Mouse (Mus musculus) midbrain, embryonic 12.5 days (tissue): ENCODE measurements at regions not wholly inside any gene's neighbourhood (a gene's known extent, or its start where the extent isn't known, plus 50 kb on each side); places are given as distances from the start of the nearest gene placed in this dataset.

ENCODE experiments used
- ATAC-seq: fragments of 200-750 bp; cut with Nextera tagmentation; 2 replicates; pipeline ENCODE4 v1.8.0; 2017; ENCODE audit warnings: low read depth, moderate TSS enrichment, moderate library complexity; ENCODE audit not compliant: low FRiP score
- H3K27ac ChIP-seq: fragments of 300-500 bp; sonication (generic); replicated peaks from 2 replicates; pipeline ENCODE4 v1.5.1; 2016; ENCODE audit warnings: mild to moderate bottlenecking
- H3K27me3 ChIP-seq: fragments of 300-500 bp; sonication (generic); 2 replicates; pipeline ENCODE4 v1.6.1; 2016; ENCODE audit warnings: mild to moderate bottlenecking
- H3K36me3 ChIP-seq: fragments of 300-500 bp; sonication (generic); 2 replicates; pipeline ENCODE4 v1.6.1; 2016
- H3K4me1 ChIP-seq: fragments of 300-500 bp; sonication (generic); 2 replicates; pipeline ENCODE4 v1.6.1; 2016
- H3K4me2 ChIP-seq: fragments of 300-500 bp; sonication (generic); replicated peaks from 2 replicates; pipeline ENCODE4 v1.6.1; 2016; ENCODE audit warnings: mild to moderate bottlenecking, moderate library complexity
- H3K4me3 ChIP-seq: fragments of 300-500 bp; sonication (generic); 2 replicates; pipeline ENCODE4 v1.5.1; 2016; ENCODE audit warnings: mild to moderate bottlenecking
- H3K9ac ChIP-seq: fragments of 300-500 bp; sonication (generic); replicated peaks from 2 replicates; pipeline ENCODE4 v1.6.1; 2016; ENCODE audit warnings: mild to moderate bottlenecking, moderate library complexity
- H3K9me3 ChIP-seq: fragments of 300-500 bp; sonication (generic); 2 replicates; pipeline ENCODE4 v1.6.1; 2016; ENCODE audit warnings: mild to moderate bottlenecking
- WGBS: fragments of 180-500 bp; shearing (Covaris S2); methylation state at CpG from one replicate; pipeline ENCODE4 v1.1.7; 2016; 5-methylcytosine and 5-hydroxymethylcytosine counted together

DNA sequence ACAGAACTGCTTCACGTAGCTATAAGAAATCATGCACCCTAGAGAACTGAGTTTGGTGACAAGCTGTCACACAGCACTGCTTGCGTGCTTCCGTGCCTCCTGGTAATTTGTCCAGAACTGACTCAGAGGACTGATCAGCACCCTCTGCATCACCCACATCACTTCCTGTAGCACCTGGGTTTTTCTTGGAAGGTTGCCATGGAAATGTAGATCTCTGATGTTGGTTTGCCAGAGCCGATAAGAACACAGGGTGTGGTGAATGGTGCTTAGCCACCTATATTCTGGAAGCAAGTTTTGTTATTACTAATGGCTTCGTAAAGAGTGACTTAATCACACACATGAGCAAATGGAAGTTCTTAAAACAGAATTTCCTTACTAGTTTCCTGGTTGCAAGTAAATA is 188.2 kb upstream of the Sema3a start:
- Histone ChIP-seq H3K27me3 (no peaks in the 10 kb centered on the region), H3K9ac (no peak overlapping the region), H3K4me1 (no peaks in the 10 kb centered on the region), H3K9me3 (no peaks in the 10 kb centered on the region), H3K4me2 (no peak overlapping the region), H3K27ac (no peak overlapping the region), H3K4me3 (no peak overlapping the region), H3K36me3 (no peaks in the 10 kb centered on the region)
- 83% methylated on average over 5 of the region's 5 CpGs for WGBS
- no peak for ATAC-seq

DNA sequence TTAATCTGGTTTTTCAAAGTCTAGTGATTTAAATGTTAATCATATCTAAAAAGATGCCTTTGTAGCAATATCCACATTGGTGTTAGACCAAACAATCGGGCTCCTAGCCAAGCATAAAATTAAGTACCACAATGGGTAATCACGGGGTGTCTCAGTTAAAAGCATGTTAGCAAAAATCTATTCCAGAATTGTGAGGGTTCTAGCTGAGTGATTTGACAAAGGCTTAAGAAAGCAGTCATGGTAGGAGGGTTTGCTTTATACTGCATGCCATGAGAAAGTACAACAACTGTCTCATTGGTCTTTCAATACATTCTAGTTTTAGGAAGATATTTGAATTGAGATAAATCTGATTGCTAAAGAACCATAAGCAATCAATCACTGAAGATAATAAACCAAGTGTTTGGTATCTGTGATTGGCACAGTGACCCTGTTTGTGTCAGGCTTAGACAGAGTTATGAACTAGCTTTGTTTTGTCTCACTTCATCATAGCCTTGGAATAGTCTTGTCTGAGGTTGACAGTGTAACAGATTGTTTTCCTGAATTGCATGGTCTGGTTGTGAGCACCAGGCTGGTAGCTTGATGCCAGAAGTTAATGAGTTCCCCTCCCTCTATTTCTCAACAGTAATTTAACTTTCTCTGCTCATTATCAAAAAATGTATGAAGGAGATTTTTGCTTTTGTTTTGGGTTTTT is 186.9 kb upstream of the Sema3a start:
- no peaks in the 10 kb centered on the region for H3K27me3 ChIP-seq
- 33% methylated on average over 2 of the region's 2 CpGs for WGBS
- no peak overlapping the region for H3K27ac ChIP-seq
- H3K9ac ChIP-seq = no peak overlapping the region
- H3K4me2 ChIP-seq = no peak overlapping the region
- no peaks in the 10 kb centered on the region for H3K4me1 ChIP-seq
- H3K9me3 ChIP-seq = no peaks in the 10 kb centered on the region
- ATAC-seq = no peak
- no peaks in the 10 kb centered on the region for H3K36me3 ChIP-seq
- no peak overlapping the region for H3K4me3 ChIP-seq

DNA sequence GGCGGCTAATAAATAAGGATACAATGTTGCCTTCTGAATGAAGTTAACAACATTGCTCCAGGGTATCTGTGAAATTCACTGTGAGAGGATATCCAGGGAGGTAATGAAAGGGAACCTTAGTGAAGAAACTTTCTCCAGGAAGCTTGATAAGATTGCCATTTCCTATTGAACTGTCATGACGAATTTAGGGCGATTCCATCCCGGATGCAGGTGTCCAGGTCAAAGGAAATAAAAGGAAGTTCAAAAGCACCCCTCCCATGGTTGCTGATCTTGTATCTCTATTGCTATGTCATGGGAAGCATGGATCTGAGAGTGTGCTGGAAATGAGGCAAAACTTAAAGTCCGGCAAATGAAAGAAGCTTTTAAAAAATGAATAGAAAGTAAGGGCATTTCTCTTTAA is 180.7 kb upstream of the Sema3a start:
- no peak overlapping the region for H3K4me3 ChIP-seq
- H3K27ac ChIP-seq = no peak overlapping the region
- no peaks in the 10 kb centered on the region for H3K27me3 ChIP-seq
- H3K4me1 ChIP-seq = no peaks in the 10 kb centered on the region
- no peaks in the 10 kb centered on the region for H3K9me3 ChIP-seq
- 80% methylated on average over 5 of the region's 5 CpGs for WGBS
- H3K4me2 ChIP-seq = no peak overlapping the region
- no peak for ATAC-seq
- H3K36me3 ChIP-seq = no peaks in the 10 kb centered on the region
- no peak overlapping the region for H3K9ac ChIP-seq

DNA sequence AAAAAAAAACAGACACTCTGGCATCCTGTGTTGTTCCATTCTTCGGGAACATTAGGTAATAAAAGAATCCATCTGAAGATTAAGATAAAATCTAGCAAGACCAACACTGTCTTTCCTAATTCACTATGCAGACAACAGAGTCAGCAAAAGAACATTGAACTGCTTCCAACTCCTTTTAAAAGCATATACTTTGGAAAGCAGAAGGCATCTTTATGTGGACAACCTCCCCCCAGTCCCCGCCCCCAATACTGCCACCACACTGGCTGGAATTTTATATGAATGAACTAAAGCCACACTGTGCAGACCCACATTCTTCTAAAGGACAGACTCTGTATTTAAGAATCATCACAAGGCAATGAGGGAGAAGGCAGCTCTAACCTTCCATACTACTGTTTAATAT is 176.7 kb upstream of the Sema3a start:
- no peak overlapping the region for H3K9ac ChIP-seq
- no peak overlapping the region for H3K4me2 ChIP-seq
- ATAC-seq = no peak
- 79% methylated on average over 2 of the region's 2 CpGs for WGBS
- H3K4me1 ChIP-seq = no peaks in the 10 kb centered on the region
- H3K9me3 ChIP-seq = no peaks in the 10 kb centered on the region
- H3K27me3 ChIP-seq = no peaks in the 10 kb centered on the region
- H3K27ac ChIP-seq = no peak overlapping the region
- no peaks in the 10 kb centered on the region for H3K36me3 ChIP-seq
- no peak overlapping the region for H3K4me3 ChIP-seq

DNA sequence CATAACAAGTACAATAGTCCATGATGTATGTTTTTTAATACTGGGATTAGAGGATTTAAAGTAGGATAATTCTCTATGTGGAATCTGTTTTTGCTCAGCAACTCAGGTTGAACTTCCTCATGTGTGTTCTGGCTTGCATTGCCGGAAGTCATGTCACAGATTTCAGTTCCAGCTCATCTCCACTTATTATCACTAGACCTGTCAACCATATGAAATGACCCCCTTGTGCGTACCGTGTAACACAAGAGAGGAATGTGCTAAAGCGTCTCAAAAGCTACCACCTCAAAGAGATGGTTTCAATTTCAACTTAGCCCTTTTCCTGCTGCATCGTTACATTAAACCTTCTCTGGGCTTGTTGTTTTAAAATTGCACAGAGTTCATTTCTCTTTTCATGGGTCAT is 154.2 kb upstream of the Sema3a start:
- H3K4me1 ChIP-seq = no peaks in the 10 kb centered on the region
- no peaks in the 10 kb centered on the region for H3K36me3 ChIP-seq
- WGBS = 64% methylated on average over 5 of the region's 5 CpGs
- no peaks in the 10 kb centered on the region for H3K27me3 ChIP-seq
- no peaks in the 10 kb centered on the region for H3K9me3 ChIP-seq
- no peak overlapping the region for H3K4me2 ChIP-seq
- H3K9ac ChIP-seq = no peak overlapping the region
- no peak overlapping the region for H3K4me3 ChIP-seq
- H3K27ac ChIP-seq = no peak overlapping the region
- ATAC-seq = no peak

DNA sequence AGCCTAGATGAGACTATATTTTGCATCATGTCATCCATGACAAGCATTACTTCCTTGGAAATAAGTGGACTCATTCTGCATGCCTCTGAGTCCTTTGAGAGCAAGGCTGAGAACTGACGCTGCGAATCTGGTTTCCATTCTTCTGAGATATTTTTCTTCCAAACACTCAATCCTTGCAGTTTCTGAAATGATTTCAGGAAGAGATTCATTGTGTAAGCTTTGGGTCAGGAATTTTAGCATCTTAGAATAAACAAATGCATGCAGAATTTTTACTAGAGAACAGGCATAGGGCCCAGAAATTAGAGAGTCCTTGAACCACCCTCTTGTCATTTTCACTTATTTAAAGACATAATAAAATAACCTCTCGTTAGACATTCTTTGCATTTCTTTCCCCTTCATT is 151.5 kb upstream of the Sema3a start:
- Histone ChIP-seq H3K9me3 (no peaks in the 10 kb centered on the region), H3K27me3 (no peaks in the 10 kb centered on the region), H3K4me2 (no peak overlapping the region), H3K4me1 (no peaks in the 10 kb centered on the region), H3K4me3 (no peak overlapping the region), H3K9ac (no peak overlapping the region), H3K36me3 (no peaks in the 10 kb centered on the region), H3K27ac (no peak overlapping the region)
- WGBS = 87% methylated on average over 3 of the region's 3 CpGs
- no peak for ATAC-seq

DNA sequence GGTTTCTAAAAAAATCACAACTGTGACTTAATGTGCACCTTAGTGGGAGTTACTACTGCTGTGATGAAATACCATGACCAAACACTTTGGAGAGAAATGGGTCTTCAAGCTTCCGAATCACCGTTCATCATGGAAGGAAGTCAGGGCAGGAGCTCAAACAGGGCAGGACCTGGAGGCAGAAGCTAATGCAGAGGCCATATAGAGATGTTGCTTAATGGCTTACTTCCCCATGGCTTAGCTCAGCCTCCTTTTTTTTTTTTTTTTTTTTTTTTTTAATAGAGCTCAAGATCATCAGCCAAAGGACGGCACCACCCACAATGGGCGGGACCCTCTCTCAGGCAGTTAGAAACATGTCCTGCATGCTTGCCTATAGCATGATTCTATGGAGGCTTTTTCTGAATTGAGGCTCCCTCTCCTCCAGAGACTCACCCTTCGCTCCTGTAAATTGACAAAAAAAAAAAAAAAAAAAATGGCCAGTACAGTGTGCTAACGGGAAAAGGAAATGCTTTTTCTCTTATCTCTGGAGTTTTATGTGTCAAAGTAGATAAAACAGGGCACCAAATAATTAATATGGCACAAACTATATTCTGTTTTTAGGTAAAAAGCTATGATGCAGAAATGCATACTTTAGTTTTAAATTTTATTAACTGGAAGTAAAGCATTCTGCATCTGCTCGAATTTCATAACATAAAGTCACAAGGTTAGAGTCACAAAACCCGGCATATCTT is 149.0 kb upstream of the Sema3a start:
- H3K36me3 ChIP-seq = no peaks in the 10 kb centered on the region
- no peaks in the 10 kb centered on the region for H3K9me3 ChIP-seq
- H3K27me3 ChIP-seq = no peaks in the 10 kb centered on the region
- H3K9ac ChIP-seq = no peak overlapping the region
- 87% methylated on average over 8 of the region's 8 CpGs for WGBS
- H3K4me1 ChIP-seq = no peaks in the 10 kb centered on the region
- H3K4me2 ChIP-seq = no peak overlapping the region
- H3K27ac ChIP-seq = no peak overlapping the region
- H3K4me3 ChIP-seq = no peak overlapping the region
- ATAC-seq = no peak

DNA sequence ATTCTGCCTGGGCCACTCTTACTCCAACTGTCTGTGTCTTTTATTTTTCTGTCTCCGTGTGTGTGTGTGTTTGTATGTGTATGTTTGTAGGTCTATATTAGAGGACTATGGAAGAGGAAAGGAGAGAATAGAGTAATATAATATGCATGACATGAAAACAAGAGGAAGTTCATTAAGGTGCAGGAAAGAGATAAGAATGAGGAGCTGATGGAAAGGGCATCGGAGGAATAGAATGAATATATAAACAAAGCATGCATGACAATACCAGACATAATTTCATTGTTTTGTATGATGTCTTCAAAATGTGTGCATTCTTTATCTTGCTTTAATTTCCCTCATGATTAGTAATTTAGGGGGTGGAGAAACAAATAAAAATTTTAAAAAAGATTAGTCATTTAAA is 147.3 kb upstream of the Sema3a start:
- H3K4me3 ChIP-seq = no peak overlapping the region
- WGBS = 75% methylated on average over 2 of the region's 2 CpGs
- H3K4me1 ChIP-seq = no peaks in the 10 kb centered on the region
- no peak overlapping the region for H3K9ac ChIP-seq
- H3K36me3 ChIP-seq = no peaks in the 10 kb centered on the region
- H3K9me3 ChIP-seq = no peaks in the 10 kb centered on the region
- ATAC-seq = no peak
- no peaks in the 10 kb centered on the region for H3K27me3 ChIP-seq
- no peak overlapping the region for H3K27ac ChIP-seq
- no peak overlapping the region for H3K4me2 ChIP-seq

DNA sequence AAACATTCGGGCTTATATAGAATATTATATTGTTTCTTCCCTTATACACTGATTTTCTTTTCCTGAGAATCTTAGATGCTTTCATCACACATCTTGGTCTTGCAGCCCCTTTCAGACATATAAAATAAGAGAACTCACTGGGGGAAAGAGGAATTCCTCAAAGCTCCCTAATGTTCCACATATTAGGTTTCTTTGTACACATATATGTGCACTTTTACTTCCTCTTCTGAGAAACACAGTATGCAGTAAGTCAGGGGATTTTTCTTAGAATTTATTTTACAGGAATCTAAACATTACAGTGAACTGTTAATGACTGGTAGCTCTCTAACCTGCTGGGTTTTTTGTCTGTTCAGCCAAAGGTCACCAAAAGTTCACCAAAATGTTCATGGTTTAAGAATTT is 131.4 kb upstream of the Sema3a start:
- 88% methylated on average over 1 of the region's 1 CpGs for WGBS
- no peaks in the 10 kb centered on the region for H3K27me3 ChIP-seq
- no peak overlapping the region for H3K4me3 ChIP-seq
- H3K36me3 ChIP-seq = no peaks in the 10 kb centered on the region
- H3K27ac ChIP-seq = no peak overlapping the region
- no peak overlapping the region for H3K4me2 ChIP-seq
- ATAC-seq = no peak
- no peaks in the 10 kb centered on the region for H3K9me3 ChIP-seq
- no peaks in the 10 kb centered on the region for H3K4me1 ChIP-seq
- H3K9ac ChIP-seq = no peak overlapping the region

DNA sequence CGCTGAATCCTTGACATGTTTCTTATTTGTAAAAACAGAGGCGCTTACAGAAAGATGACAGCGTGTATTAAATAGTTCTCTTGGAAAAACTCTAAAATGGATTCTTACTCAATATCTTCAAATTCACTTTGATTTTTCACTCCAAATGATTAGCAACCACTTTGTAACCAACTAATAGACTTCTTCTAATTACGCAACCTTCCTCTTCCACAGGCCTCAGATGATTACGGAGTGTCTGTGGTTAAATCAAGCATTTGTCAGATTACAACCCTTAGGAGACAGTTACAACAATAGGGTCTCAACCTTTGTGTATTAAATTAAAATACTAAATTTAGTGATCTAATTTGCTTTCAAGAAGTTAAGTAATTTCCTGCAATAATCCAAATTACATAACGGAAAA is 127.8 kb upstream of the Sema3a start:
- WGBS = 91% methylated on average over 6 of the region's 6 CpGs
- ATAC-seq = no peak
- H3K4me2 ChIP-seq = no peak overlapping the region

DNA sequence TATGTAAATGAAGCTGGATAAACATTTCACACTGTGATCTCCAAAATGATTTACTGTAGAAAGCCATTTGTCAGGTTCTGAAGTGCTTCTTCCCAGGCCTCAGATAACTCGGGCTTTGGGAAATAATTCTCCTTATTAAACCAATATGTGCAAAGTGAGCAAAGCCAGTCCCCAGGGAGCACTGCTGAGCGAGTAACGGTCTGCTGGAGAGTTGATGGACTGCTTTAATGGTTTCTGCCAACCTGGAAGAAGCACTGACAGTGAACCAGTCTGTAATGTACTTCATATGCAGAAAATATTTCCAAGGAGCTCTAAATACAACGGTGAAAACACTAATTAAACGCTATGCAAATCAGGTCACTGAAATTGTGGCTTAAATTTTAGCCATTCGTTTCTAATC is 118.1 kb upstream of the Sema3a start:
- ATAC-seq = no peak; the same call in 1 of the 2 replicates
- 72% methylated on average over 6 of the region's 6 CpGs for WGBS

More for the DNA sequence above, 127.8 kb upstream of the Sema3a start:
- no peaks in the 10 kb centered on the region for H3K27me3 ChIP-seq
- H3K4me1 ChIP-seq = no peaks in the 10 kb centered on the region
- H3K4me3 ChIP-seq = no peak overlapping the region
- no peak overlapping the region for H3K9ac ChIP-seq
- H3K27ac ChIP-seq = no peak overlapping the region
- no peaks in the 10 kb centered on the region for H3K9me3 ChIP-seq
- no peaks in the 10 kb centered on the region for H3K36me3 ChIP-seq

DNA sequence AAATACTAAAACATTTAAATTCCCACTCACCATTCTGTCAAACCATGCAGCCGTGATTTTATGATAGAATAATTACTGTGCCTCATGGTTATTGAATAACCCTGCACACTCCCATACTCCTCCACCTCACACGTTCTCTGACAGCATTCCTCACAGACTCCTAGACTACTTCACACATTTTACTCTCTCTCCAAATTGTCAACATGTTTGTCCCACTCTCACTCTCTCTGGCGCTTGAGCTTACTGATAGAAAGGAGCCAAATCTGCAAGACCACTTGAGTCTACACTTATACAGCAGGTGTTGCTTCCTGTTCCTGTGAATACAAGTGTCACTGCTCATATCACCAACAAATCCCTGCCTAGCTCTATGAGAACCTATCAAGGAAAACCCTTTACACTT is 102.9 kb upstream of the Sema3a start:
- ATAC-seq = no peak
- 76% methylated on average over 3 of the region's 3 CpGs for WGBS
- Histone ChIP-seq H3K4me1 (no peaks in the 10 kb centered on the region), H3K27ac (no peak overlapping the region), H3K4me3 (no peak overlapping the region), H3K9ac (no peak overlapping the region), H3K36me3 (no peaks in the 10 kb centered on the region), H3K9me3 (no peaks in the 10 kb centered on the region), H3K4me2 (no peak overlapping the region), H3K27me3 (no peaks in the 10 kb centered on the region)

More for the DNA sequence above, 118.1 kb upstream of the Sema3a start:
- Histone ChIP-seq H3K4me3 (no peak overlapping the region), H3K4me2 (no peak overlapping the region), H3K36me3 (no peaks in the 10 kb centered on the region), H3K27me3 (no peaks in the 10 kb centered on the region), H3K9me3 (no peaks in the 10 kb centered on the region), H3K27ac (no peak overlapping the region), H3K9ac (no peak overlapping the region), H3K4me1 (no peaks in the 10 kb centered on the region)

DNA sequence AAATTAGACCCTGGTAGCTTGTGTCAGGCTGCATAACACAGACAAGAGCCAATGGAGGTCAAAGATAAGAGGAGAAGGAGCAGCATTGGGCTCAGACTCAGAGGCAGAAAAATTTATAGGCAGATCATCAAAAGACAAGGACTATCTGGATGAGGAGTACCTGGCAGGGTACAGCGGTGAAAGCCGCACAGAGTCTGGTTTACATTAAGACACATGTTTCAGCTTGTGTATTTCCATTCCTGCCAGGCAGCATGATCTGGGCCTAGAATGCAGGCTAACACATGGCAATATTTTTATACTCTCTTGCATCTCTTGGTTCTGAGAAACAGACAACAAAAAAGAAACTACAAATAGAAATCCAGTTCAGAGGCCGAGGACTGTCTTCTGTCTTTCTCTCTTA is 91.9 kb upstream of the Sema3a start:
- no peak for ATAC-seq
- Histone ChIP-seq H3K9me3 (no peaks in the 10 kb centered on the region), H3K36me3 (no peaks in the 10 kb centered on the region), H3K4me2 (no peak overlapping the region), H3K4me3 (no peak overlapping the region), H3K4me1 (no peaks in the 10 kb centered on the region), H3K27me3 (no peaks in the 10 kb centered on the region), H3K27ac (no peak overlapping the region), H3K9ac (no peak overlapping the region)
- WGBS = 82% methylated on average over 3 of the region's 3 CpGs
